In genomic region chr3:100770841-100771240, GRCm38 (mm10) we compare ENCODE assay signal across 21 mouse cellular contexts. TPM values are rescaled to one million over a fixed set of nuclear protein-coding genes. Genes with fewer than 3 reads are reported as not detected.
"Had no signal": no experiment of that assay in that cellular context is flagged by ENCODE, and none has a peak within 500 bp of the region (broad histone marks: within the 10 kb centered on the region; RNA-seq: fewer than 3 reads in every experiment).

No protein-coding gene starts in this region.

- H3K27ac ChIP-seq: heart, adult 2 months; heart, embryonic 13.5 days; heart, embryonic 15.5 days; hindbrain, embryonic 13.5 days; hindbrain, embryonic 15.5 days; hindbrain, postnatal 0 days; limb, embryonic 13.5 days; limb, embryonic 15.5 days; liver, embryonic 12.5 days; liver, embryonic 14.5 days had no signal

- H3K4me2 ChIP-seq: heart, embryonic 11.5 days; heart, embryonic 13.5 days; heart, embryonic 15.5 days; hindbrain, embryonic 13.5 days; hindbrain, embryonic 15.5 days; limb, embryonic 13.5 days; limb, embryonic 15.5 days; liver, embryonic 12.5 days had no signal

- H3K36me3 ChIP-seq: heart, embryonic 13.5 days; heart, embryonic 15.5 days; hindbrain, embryonic 13.5 days; hindbrain, embryonic 15.5 days; limb, embryonic 13.5 days; limb, embryonic 15.5 days; liver, embryonic 12.5 days had no signal

- H3K9me3 ChIP-seq: heart, embryonic 13.5 days; heart, embryonic 15.5 days; hindbrain, embryonic 13.5 days; hindbrain, embryonic 15.5 days; limb, embryonic 13.5 days; limb, embryonic 15.5 days; liver, embryonic 12.5 days had no signal

- H3K9ac ChIP-seq: heart, embryonic 13.5 days; heart, embryonic 15.5 days; hindbrain, embryonic 13.5 days; hindbrain, embryonic 15.5 days; limb, embryonic 13.5 days; limb, embryonic 15.5 days; liver, embryonic 12.5 days; liver, embryonic 14.5 days had no signal

- DNase-seq: gastrocnemius, postnatal 14 days; gastrocnemius, postnatal 36 days; heart, adult 2 months; heart, postnatal 14 days; heart, postnatal 36 days; kidney, adult 11 months; kidney, adult 2 months; layer of hippocampus, adult 9-11 months; layer of hippocampus, postnatal 36 days; left cerebral cortex, postnatal 4 days had no signal

- H3K27me3 ChIP-seq: heart, embryonic 13.5 days; heart, embryonic 15.5 days; hindbrain, embryonic 13.5 days; hindbrain, embryonic 15.5 days; limb, embryonic 13.5 days; limb, embryonic 15.5 days; liver, embryonic 12.5 days had no signal

- H3K4me3 ChIP-seq: heart, adult 2 months; heart, embryonic 13.5 days; heart, embryonic 15.5 days; hindbrain, embryonic 13.5 days; hindbrain, embryonic 15.5 days; limb, embryonic 13.5 days; limb, embryonic 15.5 days; liver, embryonic 12.5 days had no signal

- ATAC-seq: hindbrain, postnatal 0 days; liver, embryonic 12.5 days had no signal

RNA-seq across cellular contexts. Expression of gene Vtcn1, which starts 54.4 kb away (rescaled TPM):
- polyA plus RNA-seq: heart, embryonic 11.5 days; hindbrain, embryonic 13.5 days; hindbrain, embryonic 15.5 days; limb, embryonic 11.5 days; liver, embryonic 12.5 days; liver, embryonic 14.5 days had no signal
